Mouse (Mus musculus) megakaryocyte progenitor cell, adult 5-6 weeks (primary cell): ENCODE measurements around the gene Ctdnep1. TPM values are rescaled to one million over a fixed set of nuclear protein-coding genes. Genes with fewer than 3 reads are reported as not detected.

Experiments used
- ATAC-seq: replicated peaks from 2 replicates; pipeline ENCODE4 v1.8.0; 2016; ENCODE audit warnings: mild to moderate bottlenecking, moderate TSS enrichment, inconsistent platforms; ENCODE audit not compliant: poor library complexity
- total RNA-seq, 2 experiments: library from RNA; stranded (forward) in 1 of 2; stranded (reverse) in 1 of 2; fragments of 157-497, 149-512 nt in 1 of 2; fragments of 200-1000 nt in 1 of 2; gene quantifications; 2 replicates each; pipeline versions ENCODE4 v1.2.3 to v1.2.4; 2015 to 2017

Ctdnep1 gene
- total RNA-seq, 2 experiments from 2014 or later: 28.7 to 135 TPM

DNA sequence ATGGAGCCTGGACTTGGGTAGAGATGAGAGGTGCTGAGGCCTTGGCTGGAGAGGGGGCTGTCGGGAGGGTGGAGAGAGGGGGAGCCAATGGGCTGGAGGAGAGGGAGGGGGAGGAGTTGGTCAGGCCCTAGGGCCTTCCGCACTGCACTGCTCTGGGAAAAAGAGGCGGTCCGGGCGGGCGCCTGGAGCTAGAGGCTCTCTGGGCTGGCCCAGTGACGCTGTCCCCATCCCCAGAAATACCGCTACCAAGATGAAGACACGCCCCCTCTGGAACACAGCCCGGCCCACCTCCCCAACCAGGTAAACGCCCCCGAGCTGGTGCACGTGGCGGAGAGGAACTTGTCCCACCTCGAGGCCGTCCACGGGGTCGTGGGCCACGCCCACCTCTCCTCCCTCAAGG, 45.7 kb downstream of the Ctdnep1 start:
- ATAC-seq: no peak

DNA sequence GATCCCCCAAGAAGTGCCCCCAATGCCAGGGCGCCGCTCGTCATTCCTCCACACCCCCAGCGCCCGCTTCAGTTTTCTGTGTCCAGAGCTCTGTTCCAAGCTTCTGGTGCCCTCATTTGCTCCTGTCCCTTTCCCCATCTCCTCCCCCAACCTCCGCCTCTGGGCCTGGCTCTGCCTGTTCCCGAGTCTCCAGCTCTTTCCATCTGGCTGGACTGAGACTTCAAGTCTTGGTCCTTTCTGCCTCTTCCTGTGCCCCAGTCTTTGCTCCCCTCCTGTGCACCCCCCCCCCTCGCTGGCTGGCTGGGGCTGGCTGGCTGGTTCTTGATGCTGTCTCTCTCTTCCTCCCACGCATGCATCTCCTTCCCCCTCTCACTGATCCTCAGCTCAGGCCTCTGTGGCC, 46.4 kb downstream of the Ctdnep1 start:
- ATAC-seq: no peak

DNA sequence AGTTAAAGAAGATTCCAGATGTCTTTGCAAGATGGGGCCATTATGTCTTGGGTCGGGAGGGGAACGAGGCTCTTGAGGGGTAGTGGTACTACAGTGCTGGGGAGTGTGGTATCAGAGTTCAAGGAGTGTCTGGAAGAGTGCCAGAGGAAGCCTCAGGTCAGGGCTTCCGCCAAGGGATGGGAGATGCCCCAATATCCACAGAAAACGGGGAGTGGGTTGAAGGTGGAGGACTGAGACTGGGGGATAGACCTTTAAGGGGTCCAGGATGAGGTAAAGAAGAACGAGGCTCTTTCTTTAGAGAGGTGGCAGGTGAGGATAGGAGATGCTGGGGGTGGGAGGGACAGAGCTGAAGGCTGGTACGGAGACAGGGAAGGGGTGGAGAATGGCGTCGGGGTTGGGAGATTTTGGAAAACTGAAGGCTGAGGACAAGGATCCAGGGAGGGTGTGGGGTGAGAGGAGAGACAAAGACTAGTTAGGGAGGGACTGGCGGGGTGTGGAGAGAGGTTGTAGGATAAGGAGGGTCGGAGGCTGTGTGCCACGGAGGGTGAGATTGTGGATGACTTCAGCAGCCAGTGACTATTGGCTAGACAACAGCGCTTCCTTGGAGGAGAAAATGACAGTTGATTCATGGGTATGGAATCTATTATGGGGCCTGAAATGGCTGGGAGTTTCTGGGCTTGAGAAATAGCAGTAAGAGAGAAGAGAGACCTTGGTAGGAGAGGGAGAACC, 47.6 kb downstream of the Ctdnep1 start:
- ATAC-seq: peak; percentile 35

DNA sequence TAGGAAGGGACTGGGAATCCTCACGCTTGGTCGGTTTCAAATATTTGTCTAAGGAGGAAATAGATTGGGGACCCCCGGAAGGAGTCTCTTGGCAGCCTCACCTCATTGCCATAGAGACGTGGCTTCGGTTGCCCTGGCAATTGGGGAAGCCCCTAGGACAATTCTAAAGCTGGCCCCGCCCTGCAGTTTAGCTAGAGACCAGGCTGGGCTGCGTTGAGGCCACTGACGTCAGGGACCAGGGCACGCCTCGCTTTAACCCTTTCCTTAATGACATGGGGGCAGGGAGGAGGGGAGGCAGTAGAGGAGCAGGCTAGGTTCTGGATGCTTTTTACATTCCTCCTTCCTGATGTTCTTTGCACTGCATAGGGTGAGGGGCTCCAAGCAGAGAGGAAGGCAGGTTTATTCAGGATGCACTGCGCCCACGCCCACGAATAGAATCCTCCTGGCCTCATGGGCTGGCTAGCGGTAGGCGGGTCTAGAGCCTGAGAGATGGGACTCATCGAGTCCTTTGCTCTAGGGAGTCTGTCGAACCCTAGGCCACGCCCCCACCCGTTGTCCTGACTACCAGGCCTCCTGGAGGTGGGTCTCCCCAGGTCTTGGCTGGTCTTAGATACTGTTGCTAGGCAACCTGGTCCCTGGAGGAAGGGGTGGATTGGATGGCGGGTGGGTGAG, 48.3 kb downstream of the Ctdnep1 start:
- ATAC-seq: peak; percentile 61

DNA sequence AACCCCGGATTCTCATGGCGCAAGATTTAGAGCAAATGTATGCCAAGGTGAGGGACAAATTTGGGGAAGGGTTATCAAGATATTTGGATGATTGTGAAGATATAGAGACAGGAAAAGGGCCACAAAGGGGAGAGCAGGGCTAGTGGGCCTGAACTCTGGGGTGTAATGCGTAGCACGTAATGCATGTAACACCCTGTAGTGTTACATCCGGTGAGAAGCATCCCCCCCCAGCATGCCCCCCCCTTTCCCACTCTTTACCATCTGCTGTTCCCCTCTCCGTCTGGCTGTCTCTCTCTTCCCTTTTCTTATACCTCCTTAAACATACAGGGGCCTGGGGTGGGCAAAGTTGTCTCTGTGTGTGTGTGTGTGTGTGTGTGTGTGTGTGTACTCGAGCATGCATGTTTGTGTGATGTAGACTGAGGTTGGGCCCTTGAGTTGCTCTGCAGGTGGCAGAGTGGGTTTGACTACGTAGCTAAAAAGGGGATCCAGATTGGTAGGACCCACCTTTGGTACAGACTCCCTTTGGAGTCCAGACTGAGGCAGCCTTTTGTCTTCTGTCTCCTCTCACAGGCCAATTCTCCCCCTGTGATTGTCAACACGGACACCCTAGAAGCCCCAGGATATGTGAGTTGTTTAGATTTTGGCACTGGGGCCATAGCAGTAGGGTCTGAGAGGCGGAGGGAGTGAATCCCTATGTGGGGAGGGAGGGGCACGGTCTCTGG, 49.0 kb downstream of the Ctdnep1 start:
- no peak; the same call in 1 of the 2 replicates for ATAC-seq

DNA sequence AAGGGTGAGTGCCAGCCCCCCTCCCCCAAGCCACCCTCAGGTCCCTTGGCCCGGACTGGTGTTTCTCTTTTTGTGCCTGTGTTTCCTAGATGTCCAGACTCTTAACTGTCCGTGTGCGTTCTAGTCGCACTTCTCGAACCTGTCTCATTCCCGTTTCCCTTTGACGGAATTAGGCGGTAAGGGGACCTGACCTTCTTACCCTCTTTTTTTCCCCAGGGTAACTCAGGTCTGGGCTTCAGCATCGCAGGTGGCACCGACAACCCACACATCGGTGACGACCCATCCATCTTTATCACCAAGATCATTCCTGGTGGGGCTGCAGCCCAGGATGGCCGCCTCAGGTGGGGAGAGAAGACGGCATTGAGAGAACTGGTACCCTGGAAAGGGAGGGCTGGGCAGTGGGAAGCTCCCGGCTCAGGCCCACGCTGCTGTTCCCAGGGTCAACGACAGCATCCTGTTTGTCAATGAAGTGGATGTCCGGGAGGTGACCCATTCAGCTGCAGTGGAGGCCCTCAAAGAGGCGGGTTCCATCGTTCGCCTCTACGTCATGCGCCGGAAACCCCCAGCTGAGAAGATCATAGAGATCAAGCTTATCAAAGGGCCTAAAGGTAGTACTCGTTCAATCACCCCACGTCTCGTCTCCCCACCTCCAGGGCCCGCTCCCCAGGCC, 49.8 kb downstream of the Ctdnep1 start:
- no peak for ATAC-seq

DNA sequence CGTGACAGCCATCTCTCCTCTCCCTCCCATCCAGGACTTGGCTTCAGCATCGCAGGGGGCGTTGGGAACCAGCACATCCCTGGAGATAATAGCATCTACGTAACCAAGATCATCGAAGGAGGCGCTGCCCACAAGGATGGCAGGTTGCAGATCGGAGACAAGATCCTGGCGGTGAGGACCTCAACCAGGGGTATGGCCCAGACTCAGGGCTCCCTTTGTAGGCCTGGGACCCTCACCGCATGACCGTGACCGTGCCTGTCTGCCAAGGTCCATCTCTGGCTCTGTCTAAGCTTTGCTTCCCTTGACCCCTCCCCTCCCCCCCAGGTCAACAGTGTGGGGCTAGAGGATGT, 50.3 kb downstream of the Ctdnep1 start:
- no peak for ATAC-seq

DNA sequence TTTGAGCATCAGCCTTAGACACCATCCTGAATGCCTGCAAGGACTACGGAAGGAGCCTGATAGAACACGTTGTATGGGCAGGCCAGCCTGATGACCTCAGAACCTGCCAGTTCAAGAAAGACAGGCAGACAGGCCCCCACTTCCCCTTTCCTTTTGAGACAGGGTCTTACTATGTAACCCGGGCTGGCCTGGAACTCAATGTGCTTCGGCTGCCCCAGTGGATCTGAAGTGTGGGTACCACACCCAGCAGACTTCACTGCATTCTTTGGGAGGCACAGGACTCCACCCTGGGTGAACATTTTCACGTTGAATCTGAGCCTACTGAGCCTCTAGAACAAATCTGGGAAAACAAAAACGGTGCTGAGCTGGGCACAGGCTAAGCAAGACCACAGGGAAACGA, 57.2 kb downstream of the Ctdnep1 start:
- no peak for ATAC-seq

DNA sequence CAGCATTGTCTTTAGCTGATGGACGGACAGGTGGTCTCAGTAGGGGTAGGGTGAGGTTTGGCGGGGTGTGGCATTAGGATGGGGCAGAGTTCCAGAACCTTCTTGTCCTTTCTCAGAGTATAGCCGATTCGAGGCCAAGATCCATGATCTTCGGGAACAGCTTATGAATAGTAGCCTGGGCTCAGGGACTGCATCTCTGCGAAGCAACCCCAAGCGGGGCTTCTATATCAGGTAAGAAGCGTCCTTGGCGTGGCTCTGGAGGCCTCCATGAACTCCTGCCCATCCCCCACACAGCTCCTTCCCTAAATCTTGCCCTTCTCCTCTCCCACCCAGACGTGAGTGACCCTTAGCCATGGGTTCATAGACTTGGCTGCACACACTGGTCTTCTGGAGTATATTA, 58.7 kb downstream of the Ctdnep1 start:
- no peak for ATAC-seq

DNA sequence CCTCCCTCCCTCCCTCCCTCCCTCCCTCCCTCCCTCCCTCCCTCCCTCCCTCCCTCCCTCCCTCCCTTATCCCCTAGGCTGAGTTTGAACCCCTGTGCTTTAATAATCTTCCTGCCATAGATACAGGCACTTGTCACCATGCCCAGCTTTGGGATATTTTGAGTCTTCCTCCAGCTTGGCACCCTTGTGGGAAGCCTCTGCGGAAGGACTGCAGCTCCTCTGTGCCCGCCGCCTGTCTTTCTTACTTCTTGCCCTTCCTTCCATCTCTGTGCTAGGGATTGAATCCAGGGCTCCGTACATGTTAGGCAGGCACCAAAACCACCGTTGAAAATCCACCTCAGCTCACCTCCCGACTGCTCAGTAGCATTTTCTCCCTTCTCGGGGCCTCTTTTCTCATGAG, 59.2 kb downstream of the Ctdnep1 start:
- no peak for ATAC-seq

Other genes with a start within 250 kb of the Ctdnep1 start
Only the 30 nearest of the 36 such genes appear.
- gene Chrnb1, start 185.2 kb upstream of the Ctdnep1 start, total RNA-seq (2015): 0.24 and 1.6 TPM in 2 replicates
- 0.04 and 0.44 TPM in 2 replicates for gene Chrnb1, start 185.2 kb upstream of the Ctdnep1 start, total RNA-seq (2017)
- 0.22 and 0.52 TPM in 2 replicates for gene Fgf11, start 179.3 kb upstream of the Ctdnep1 start, total RNA-seq (2015)
- 0.21 and 0.41 TPM in 2 replicates for gene Fgf11, start 179.3 kb upstream of the Ctdnep1 start, total RNA-seq (2017)
- not detected in 2 replicates for gene Tmem102, start 175.5 kb upstream of the Ctdnep1 start, total RNA-seq (2015)
- not detected in 2 replicates for gene Tmem102, start 175.5 kb upstream of the Ctdnep1 start, total RNA-seq (2017)
- gene Gm39566, start 165.9 kb upstream of the Ctdnep1 start, total RNA-seq (2015): not detected in 2 replicates
- not detected in 2 replicates for gene Gm39566, start 165.9 kb upstream of the Ctdnep1 start, total RNA-seq (2017)
- gene Spem2, start 162.7 kb upstream of the Ctdnep1 start, total RNA-seq (2015): not detected in 2 replicates
- not detected in 2 replicates for gene Spem2, start 162.7 kb upstream of the Ctdnep1 start, total RNA-seq (2017)
- not detected in 2 replicates for gene Spem1, start 159.0 kb upstream of the Ctdnep1 start, total RNA-seq (2015)
- gene Spem1, start 159.0 kb upstream of the Ctdnep1 start, total RNA-seq (2017): 0.79 TPM in 1 of 2 replicates, not detected in the other
- gene Nlgn2, start 143.4 kb upstream of the Ctdnep1 start, total RNA-seq (2015): 8.4 and 10.8 TPM in 2 replicates
- gene Nlgn2, start 143.4 kb upstream of the Ctdnep1 start, total RNA-seq (2017): 3.5 and 6.2 TPM in 2 replicates
- gene Tmem256, start 142.6 kb upstream of the Ctdnep1 start, total RNA-seq (2015): 240 and 307 TPM in 2 replicates
- 174 and 238 TPM in 2 replicates for gene Tmem256, start 142.6 kb upstream of the Ctdnep1 start, total RNA-seq (2017)
- gene Plscr3, start 134.8 kb upstream of the Ctdnep1 start, total RNA-seq (2015): 60.6 and 62.2 TPM in 2 replicates
- gene Plscr3, start 134.8 kb upstream of the Ctdnep1 start, total RNA-seq (2017): 29.1 and 32.9 TPM in 2 replicates
- 0.32 TPM in 1 of 2 replicates, not detected in the other for gene Tnk1, start 122.4 kb upstream of the Ctdnep1 start, total RNA-seq (2015)
- 0.54 TPM in 1 of 2 replicates, not detected in the other for gene Tnk1, start 122.4 kb upstream of the Ctdnep1 start, total RNA-seq (2017)
- gene Tmem95, start 103.1 kb upstream of the Ctdnep1 start, total RNA-seq (2015): not detected in 2 replicates
- gene Tmem95, start 103.1 kb upstream of the Ctdnep1 start, total RNA-seq (2017): not detected in 2 replicates
- gene Kctd11, start 99.8 kb upstream of the Ctdnep1 start, total RNA-seq (2015): 1.1 and 2.3 TPM in 2 replicates
- gene Kctd11, start 99.8 kb upstream of the Ctdnep1 start, total RNA-seq (2017): 0.88 and 1.9 TPM in 2 replicates
- gene Acap1, start 85.6 kb upstream of the Ctdnep1 start, total RNA-seq (2015): 23.6 and 24.7 TPM in 2 replicates
- gene Acap1, start 85.6 kb upstream of the Ctdnep1 start, total RNA-seq (2017): 59.2 and 67.5 TPM in 2 replicates
- 1.9 and 3.0 TPM in 2 replicates for gene 2810408A11Rik, start 80.2 kb upstream of the Ctdnep1 start, total RNA-seq (2015)
- gene 2810408A11Rik, start 80.2 kb upstream of the Ctdnep1 start, total RNA-seq (2017): 1.7 and 6.6 TPM in 2 replicates
- gene Neurl4, start 80.1 kb upstream of the Ctdnep1 start, total RNA-seq (2015): 9.5 and 11.0 TPM in 2 replicates
- 20.2 and 21.6 TPM in 2 replicates for gene Neurl4, start 80.1 kb upstream of the Ctdnep1 start, total RNA-seq (2017)
- 106 and 114 TPM in 2 replicates for gene Gps2, start 67.3 kb upstream of the Ctdnep1 start, total RNA-seq (2015)
- 46.2 and 56.3 TPM in 2 replicates for gene Gps2, start 67.3 kb upstream of the Ctdnep1 start, total RNA-seq (2017)
- 1,355 and 1,412 TPM in 2 replicates for gene Eif5a, start 59.2 kb upstream of the Ctdnep1 start, total RNA-seq (2015)
- 1,221 and 1,257 TPM in 2 replicates for gene Eif5a, start 59.2 kb upstream of the Ctdnep1 start, total RNA-seq (2017)
- 0.32 TPM in 1 of 2 replicates, not detected in the other for gene Ybx2, start 45.4 kb upstream of the Ctdnep1 start, total RNA-seq (2015)
- gene Ybx2, start 45.4 kb upstream of the Ctdnep1 start, total RNA-seq (2017): not detected in 2 replicates
- 0.22 TPM in 1 of 2 replicates, not detected in the other for gene Slc2a4, start 33.0 kb upstream of the Ctdnep1 start, total RNA-seq (2015)
- not detected in 2 replicates for gene Slc2a4, start 33.0 kb upstream of the Ctdnep1 start, total RNA-seq (2017)
- not detected in 2 replicates for gene Cldn7, start 16.4 kb upstream of the Ctdnep1 start, total RNA-seq (2015)
- gene Cldn7, start 16.4 kb upstream of the Ctdnep1 start, total RNA-seq (2017): not detected in 2 replicates
- gene Elp5, start 1.4 kb downstream of the Ctdnep1 start, total RNA-seq (2015): 110 and 129 TPM in 2 replicates
- 57.5 and 66.1 TPM in 2 replicates for gene Elp5, start 1.4 kb downstream of the Ctdnep1 start, total RNA-seq (2017)
- gene Gabarap, start 10.0 kb downstream of the Ctdnep1 start, total RNA-seq (2015): 387 and 444 TPM in 2 replicates
- gene Gabarap, start 10.0 kb downstream of the Ctdnep1 start, total RNA-seq (2017): 242 and 274 TPM in 2 replicates
- gene Phf23, start 14.6 kb downstream of the Ctdnep1 start, total RNA-seq (2015): 34.5 and 37.9 TPM in 2 replicates
- 31.7 and 40.0 TPM in 2 replicates for gene Phf23, start 14.6 kb downstream of the Ctdnep1 start, total RNA-seq (2017)
- gene Dvl2, start 19.4 kb downstream of the Ctdnep1 start, total RNA-seq (2015): 9.5 and 9.8 TPM in 2 replicates
- gene Dvl2, start 19.4 kb downstream of the Ctdnep1 start, total RNA-seq (2017): 9.5 and 14.7 TPM in 2 replicates
- 28.7 and 45.7 TPM in 2 replicates for gene Acadvl, start 34.3 kb downstream of the Ctdnep1 start, total RNA-seq (2015)
- gene Acadvl, start 34.3 kb downstream of the Ctdnep1 start, total RNA-seq (2017): 43.6 and 49.1 TPM in 2 replicates
- gene Dlg4, start 35.8 kb downstream of the Ctdnep1 start, total RNA-seq (2015): 5.8 and 6.7 TPM in 2 replicates
- 3.8 and 4.1 TPM in 2 replicates for gene Dlg4, start 35.8 kb downstream of the Ctdnep1 start, total RNA-seq (2017)
- not detected in 2 replicates for gene Asgr1, start 72.9 kb downstream of the Ctdnep1 start, total RNA-seq (2015)
- not detected in 2 replicates for gene Asgr1, start 72.9 kb downstream of the Ctdnep1 start, total RNA-seq (2017)
- gene Asgr2, start 111.5 kb downstream of the Ctdnep1 start, total RNA-seq (2015): not detected in 2 replicates
- 0.62 TPM in 1 of 2 replicates, not detected in the other for gene Asgr2, start 111.5 kb downstream of the Ctdnep1 start, total RNA-seq (2017)
- 25.7 and 30.7 TPM in 2 replicates for gene Mgl2, start 149.2 kb downstream of the Ctdnep1 start, total RNA-seq (2015)
- 29.3 and 36.6 TPM in 2 replicates for gene Mgl2, start 149.2 kb downstream of the Ctdnep1 start, total RNA-seq (2017)
- gene Clec10a, start 175.0 kb downstream of the Ctdnep1 start, total RNA-seq (2015): 4.4 and 6.0 TPM in 2 replicates
- gene Clec10a, start 175.0 kb downstream of the Ctdnep1 start, total RNA-seq (2017): 7.4 and 7.5 TPM in 2 replicates